Mouse (Mus musculus) fibroblast of lung, adult 2 months (primary cell): Measurements from ENCODE around the gene Ipo7.
A peak's percentile ranks its signal among the peaks of the same experiment; 100 is the strongest.
"Not testable (repeated sequence)": the region's sequence is repeated elsewhere in the genome, so short reads cannot be mapped to it uniquely, and the experiment has no call there.

ENCODE experiments used
- DNase-seq: peaks from one replicate; pipeline ENCODE4 v3.0.0-alpha.2; 2011; ENCODE audit warnings: low read depth

Gene Ipo7

GRCm38 (mm10) chr7:110018117-110018630 lies at the start of gene Ipo7:
Gene Ipo7, plus strand, starts transcription at chr7:110018274.
- peak; percentile 73 for DNase-seq

DNA sequence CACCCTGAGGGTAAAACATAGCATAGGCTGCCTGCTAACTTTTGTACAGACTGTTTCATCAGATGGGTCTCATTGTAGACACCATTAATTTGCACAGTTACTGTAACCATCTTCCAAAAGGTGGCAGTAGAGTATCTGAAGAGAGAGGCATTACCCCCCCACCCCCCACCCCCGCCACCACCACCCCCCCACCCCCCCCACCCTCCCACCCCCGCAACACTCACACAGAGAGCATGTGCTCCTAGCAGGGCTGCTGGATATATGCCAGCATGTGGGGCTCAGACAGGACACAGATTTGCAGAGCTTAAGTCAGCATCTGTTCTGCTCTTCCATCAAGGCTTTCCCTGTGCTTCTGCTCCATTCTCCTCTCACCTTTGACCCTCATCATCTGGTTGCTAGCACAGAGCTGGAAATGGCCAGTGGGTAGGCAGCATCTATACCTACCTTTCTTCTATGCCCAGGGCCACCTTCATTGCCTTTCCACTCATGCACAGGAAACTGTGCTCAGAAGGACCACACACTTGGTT lies 49.1 kb upstream of the Ipo7 start:
- no peak for DNase-seq

DNA sequence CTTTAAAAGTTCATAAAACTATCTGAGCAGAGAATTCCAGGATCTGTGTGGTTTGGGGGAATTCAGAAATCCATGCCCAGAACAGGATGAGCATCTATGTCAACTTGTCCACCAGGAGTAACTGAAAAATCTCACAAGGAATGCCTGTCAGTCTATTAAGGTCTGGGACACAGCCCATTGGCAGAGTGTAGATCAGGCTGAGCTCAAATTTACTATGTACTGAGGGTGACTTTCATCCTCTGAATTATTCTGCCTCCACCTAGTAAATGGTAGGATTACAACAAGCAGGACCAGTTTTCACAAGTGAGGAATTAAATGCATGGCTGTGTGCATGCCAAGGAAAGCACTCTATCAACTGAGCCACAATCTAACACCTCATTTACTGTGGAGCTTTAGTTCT lies 48.5 kb upstream of the Ipo7 start:
- DNase-seq = no peak

GRCm38 (mm10) chr7:109975966-109976715 lies 41.9 kb upstream of the Ipo7 start:
- DNase-seq = no peak

- DNase-seq = not testable (repeated sequence)
Observed at GRCm38 (mm10) chr7:109977131-109977530, 40.9 kb upstream of the Ipo7 start.

DNA sequence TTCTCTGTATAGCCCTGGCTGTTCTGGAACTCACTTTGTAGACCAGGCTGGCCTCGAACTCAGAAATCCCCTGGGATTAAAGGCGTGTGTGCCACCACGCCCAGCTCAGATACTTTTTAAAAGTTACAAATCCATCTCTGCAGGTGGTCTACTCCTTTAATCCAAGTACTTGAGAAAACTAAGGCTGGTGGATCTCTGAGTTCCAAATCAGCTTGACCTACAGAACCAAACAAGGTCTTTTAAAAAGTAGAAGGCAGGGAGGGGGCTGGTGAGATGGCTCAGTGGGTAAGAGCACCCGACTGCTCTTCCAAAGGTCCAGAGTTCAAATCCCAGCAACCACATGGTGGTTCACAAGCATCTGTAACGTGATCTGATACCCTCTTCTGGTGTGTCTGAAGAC lies 33.5 kb upstream of the Ipo7 start:
- not testable (repeated sequence) for DNase-seq

GRCm38 (mm10) chr7:109985661-109986132 lies 32.4 kb upstream of the Ipo7 start:
- DNase-seq = no peak

DNA sequence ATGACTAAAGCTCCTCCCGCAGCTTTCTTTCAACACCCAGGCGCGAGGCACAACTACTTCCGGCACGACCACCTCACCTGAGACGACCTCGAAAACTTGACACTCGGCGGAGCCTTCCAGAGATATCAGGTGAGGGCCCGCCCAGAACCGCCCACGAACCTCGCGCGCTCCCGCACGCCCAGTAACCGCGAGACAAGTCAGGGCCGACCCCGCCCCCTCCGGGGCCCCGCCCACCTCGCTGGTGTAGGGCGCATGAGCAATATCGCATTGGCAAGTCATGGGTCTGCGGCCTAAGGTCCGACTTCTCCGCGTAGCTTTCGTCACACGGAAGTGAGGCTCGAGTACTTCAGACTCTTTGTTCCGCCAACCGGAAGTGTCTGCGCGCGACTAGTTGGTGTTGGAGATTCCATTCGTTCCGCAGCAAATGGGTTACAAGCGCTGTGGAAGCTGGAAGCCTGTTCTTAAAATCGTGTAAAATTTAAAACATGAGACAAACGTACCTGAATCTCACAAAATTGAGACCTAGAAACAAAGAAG lies 31.9 kb upstream of the Ipo7 start:
- DNase-seq = peak; percentile 97

DNA sequence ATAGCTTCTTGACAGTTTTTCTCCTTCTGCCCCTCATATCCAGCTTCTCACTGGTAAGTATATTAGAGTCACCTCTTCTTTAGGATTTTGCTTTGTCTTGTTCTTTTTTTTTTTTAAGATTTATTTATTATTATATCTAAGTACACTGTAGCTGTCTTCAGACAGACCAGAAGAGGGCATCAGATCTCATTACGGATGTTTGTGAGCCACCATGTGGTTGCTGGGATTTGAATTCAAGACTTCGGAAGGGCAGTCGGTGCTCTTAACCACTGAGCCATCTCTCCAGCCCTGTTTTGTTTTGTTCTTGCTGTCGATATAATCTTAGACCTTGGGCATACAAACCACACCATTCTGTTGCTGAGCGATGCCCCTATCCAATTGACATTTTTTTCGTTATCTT lies 31.3 kb upstream of the Ipo7 start, which contains the start of gene Tmem41b:
Gene Tmem41b, minus strand, starts transcription at position 155 of the 400 bp plus-strand sequence.
- DNase-seq = not testable (repeated sequence)

- DNase-seq = no peak
Observed at GRCm38 (mm10) chr7:109991286-109991685, 26.8 kb upstream of the Ipo7 start.

- DNase-seq = peak; percentile 82
Observed at GRCm38 (mm10) chr7:109993157-109993959, 24.7 kb upstream of the Ipo7 start.

- DNase-seq = no peak
Observed at GRCm38 (mm10) chr7:109998388-109998787, 19.7 kb upstream of the Ipo7 start.

GRCm38 (mm10) chr7:110002092-110002491 lies 16.0 kb upstream of the Ipo7 start:
- DNase-seq = no peak

GRCm38 (mm10) chr7:110002968-110003367 lies 15.1 kb upstream of the Ipo7 start:
- DNase-seq = peak; percentile 72

DNA sequence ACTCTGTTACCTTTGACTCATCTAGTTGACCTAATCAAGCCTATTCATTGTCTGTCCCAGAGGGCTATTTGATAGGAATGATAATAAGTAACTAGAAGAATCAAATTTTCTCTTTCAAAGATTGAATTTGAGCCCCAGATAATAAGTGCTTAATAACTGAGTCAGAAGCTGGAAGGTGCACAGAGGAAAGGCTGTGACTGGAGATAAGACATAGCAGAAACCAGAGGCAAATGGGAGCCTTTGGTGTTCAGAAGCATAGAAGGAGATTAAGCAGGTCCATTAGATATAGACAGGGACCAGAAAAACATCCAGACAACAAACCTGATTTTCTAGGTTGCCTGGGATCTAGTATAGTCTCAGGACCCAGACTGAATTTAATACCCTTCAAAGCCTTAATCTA lies 12.1 kb upstream of the Ipo7 start:
- DNase-seq = no peak

GRCm38 (mm10) chr7:110006471-110007195 lies 11.4 kb upstream of the Ipo7 start:
- DNase-seq = no peak

DNA sequence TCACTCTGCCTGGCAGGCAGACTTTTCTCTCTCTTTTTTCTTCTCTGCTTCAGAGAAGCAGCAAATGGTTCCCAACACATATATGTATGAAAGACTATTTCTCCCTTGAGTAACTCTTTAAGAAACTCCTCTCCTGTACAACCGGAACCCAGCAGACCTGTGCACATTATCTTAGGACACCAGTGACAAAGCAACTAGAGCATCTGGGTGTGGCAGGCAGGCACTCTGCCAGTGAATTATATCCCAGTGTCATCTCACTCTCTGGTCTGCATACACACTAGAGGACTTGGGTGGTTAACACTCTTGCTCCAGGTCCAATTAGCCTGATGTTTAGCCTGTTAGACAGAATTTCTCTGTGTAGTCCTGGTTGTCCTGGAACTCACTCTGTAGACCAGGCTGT lies 9.6 kb upstream of the Ipo7 start:
- DNase-seq = no peak

DNA sequence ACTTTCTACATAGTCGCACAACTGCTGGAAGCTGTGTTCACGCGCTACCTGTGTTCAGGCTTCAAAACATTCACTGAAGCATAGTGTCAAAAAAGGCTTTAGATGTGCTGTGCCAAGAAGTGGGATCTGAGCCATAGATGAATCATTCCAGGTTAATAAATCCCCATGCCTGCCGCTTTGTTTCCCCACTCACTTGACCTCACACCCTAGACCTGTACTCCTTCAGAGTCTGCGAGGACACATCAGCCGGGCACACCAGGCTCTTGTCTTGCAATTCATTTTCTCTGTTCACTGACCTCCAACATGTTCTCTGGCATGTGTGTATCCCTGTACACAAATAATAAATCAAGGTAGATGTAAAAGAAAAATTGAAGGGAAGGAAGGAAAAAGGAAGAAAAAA lies 9.0 kb upstream of the Ipo7 start:
- DNase-seq = no peak

- no peak for DNase-seq
Observed at GRCm38 (mm10) chr7:110011417-110011816, 6.7 kb upstream of the Ipo7 start.

GRCm38 (mm10) chr7:110014272-110014671 lies 3.8 kb upstream of the Ipo7 start:
- no peak for DNase-seq

DNA sequence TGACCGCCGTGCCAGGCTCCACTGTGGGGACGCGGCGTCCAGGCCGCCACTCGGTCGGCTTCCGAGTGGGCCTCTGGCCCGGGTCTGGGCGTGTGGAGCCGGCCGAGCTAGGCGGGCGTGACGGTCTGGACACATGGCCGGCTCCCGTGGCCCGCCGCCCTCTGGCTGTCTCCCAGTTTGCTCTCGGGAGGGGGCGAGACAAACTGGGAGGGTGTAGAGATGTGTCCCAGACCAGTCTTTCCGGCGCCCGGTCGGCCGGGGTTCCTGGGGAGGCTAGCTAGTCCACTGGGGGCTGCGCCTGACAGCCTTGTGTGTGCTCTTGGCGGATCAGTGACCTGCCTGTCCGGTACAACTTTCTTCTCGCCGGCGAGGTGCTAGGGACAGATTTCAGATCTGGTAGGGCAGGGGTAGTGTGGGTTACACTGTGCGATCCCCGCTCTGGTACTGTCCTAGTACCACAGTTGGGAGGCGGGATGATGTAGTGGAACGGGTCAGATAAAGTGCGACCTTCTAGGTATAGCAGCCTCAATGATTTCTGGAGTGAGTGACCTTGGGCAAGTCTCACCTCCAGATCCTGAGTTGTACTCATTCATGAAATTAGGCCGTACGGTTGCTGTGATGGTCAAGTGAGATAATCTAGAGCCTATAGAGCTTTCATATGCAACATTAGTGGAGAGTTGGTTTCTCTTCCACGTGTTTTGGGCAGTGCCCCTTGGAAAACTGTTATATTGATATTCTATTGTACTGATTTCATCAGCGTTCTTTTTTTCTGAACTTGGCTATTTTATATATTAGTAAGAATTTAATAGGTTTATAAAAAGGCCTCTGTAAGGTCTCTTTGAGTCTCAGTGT lies 783 bp downstream of the Ipo7 start:
- no peak for DNase-seq
